Mouse (Mus musculus) megakaryocyte progenitor cell, adult 5-6 weeks (primary cell): Measurements from ENCODE around the gene Gm40460. TPM values are rescaled to one million over a fixed set of nuclear protein-coding genes. Genes with fewer than 3 reads are reported as not detected.
"Not testable (repeated sequence)": the region's sequence is repeated elsewhere in the genome, so short reads cannot be mapped to it uniquely, and the experiment has no call there.

Experiments used
- ATAC-seq: replicated peaks from 2 replicates; pipeline ENCODE4 v1.8.0; 2016; ENCODE audit warnings: mild to moderate bottlenecking, moderate TSS enrichment, inconsistent platforms; ENCODE audit not compliant: poor library complexity
- total RNA-seq, 2 experiments: library from RNA; stranded (forward) in 1 of 2; stranded (reverse) in 1 of 2; fragments of 157-497, 149-512 nt in 1 of 2; fragments of 200-1000 nt in 1 of 2; gene quantifications; 2 replicates each; pipeline versions ENCODE4 v1.2.3 to v1.2.4; 2015 to 2017

The Gm40460 gene
- total RNA-seq (2015) (not detected in 2 replicates), total RNA-seq (2017) (not detected in 2 replicates)

GRCm38 (mm10) chr7:142240978-142241377 is at the start of gene Gm40460:
TSS of gene Gm40460 (minus strand) at chr7:142241078.
- no peak for ATAC-seq

GRCm38 (mm10) chr7:142285910-142286612 is 45.2 kb upstream of the Gm40460 start:
- ATAC-seq, result not testable (repeated sequence)

GRCm38 (mm10) chr7:142285130-142285835 is 44.4 kb upstream of the Gm40460 start:
- peak; percentile 37 for ATAC-seq

- peak; percentile 71 for ATAC-seq
These were observed 43.8 kb upstream of the Gm40460 start for GRCm38 (mm10) chr7:142284615-142285080.

GRCm38 (mm10) chr7:142284023-142284591 is 43.2 kb upstream of the Gm40460 start:
- ATAC-seq, result peak; percentile 82

GRCm38 (mm10) chr7:142282847-142283246 is 42.0 kb upstream of the Gm40460 start:
- ATAC-seq, result not testable (repeated sequence)

- ATAC-seq, result not testable (repeated sequence)
These were observed 38.4 kb upstream of the Gm40460 start for GRCm38 (mm10) chr7:142279291-142279690.

GRCm38 (mm10) chr7:142278183-142278582 is 37.3 kb upstream of the Gm40460 start:
- peak; percentile 96 for ATAC-seq

GRCm38 (mm10) chr7:142274263-142274662 is 33.4 kb upstream of the Gm40460 start, which contains the start of gene Gm4559:
TSS of gene Gm4559 (minus strand) at chr7:142274363.
- not testable (repeated sequence) for ATAC-seq

- not testable (repeated sequence) for ATAC-seq
These were observed 17.4 kb upstream of the Gm40460 start, which contains the start of gene Gm2431 for GRCm38 (mm10) chr7:142258254-142258653. TSS of gene Gm2431 (minus strand) at chr7:142258354.

- ATAC-seq, result peak; percentile 85
These were observed 14.6 kb upstream of the Gm40460 start for GRCm38 (mm10) chr7:142255517-142255916.

- peak; percentile 61; the same call in 1 of the 2 replicates for ATAC-seq
These were observed 8.9 kb upstream of the Gm40460 start for GRCm38 (mm10) chr7:142249824-142250223.

- ATAC-seq, result no peak
These were observed 9.3 kb downstream of the Gm40460 start for GRCm38 (mm10) chr7:142231540-142231939.

GRCm38 (mm10) chr7:142229871-142230270 is 11.0 kb downstream of the Gm40460 start, which contains the start of gene Krtap5-5:
TSS of gene Krtap5-5 (minus strand) at chr7:142229971.
- not testable (repeated sequence) for ATAC-seq

- ATAC-seq, result no peak
These were observed 16.4 kb downstream of the Gm40460 start for GRCm38 (mm10) chr7:142224518-142224917.

GRCm38 (mm10) chr7:142212136-142212535 is 28.7 kb downstream of the Gm40460 start:
- ATAC-seq, result not testable (repeated sequence)

GRCm38 (mm10) chr7:142211559-142211958 is 29.3 kb downstream of the Gm40460 start, which contains the start of gene Gm7579:
TSS of gene Gm7579 (plus strand) at chr7:142211859.
- ATAC-seq, result no peak

- ATAC-seq, result not testable (repeated sequence)
These were observed 34.0 kb downstream of the Gm40460 start for GRCm38 (mm10) chr7:142206891-142207290.

- ATAC-seq, result no peak
These were observed 35.4 kb downstream of the Gm40460 start for GRCm38 (mm10) chr7:142205488-142205887.

- ATAC-seq, result no peak
These were observed 39.8 kb downstream of the Gm40460 start, which contains the start of gene Krtap5-3 for GRCm38 (mm10) chr7:142201064-142201463. TSS of gene Krtap5-3 (plus strand) at chr7:142201364.

GRCm38 (mm10) chr7:142198748-142199147 is 42.1 kb downstream of the Gm40460 start:
- ATAC-seq, result no peak
